Mouse (Mus musculus): ENCODE measurements around the gene Cyp2d11. TPM values are rescaled to one million over a fixed set of nuclear protein-coding genes. Genes with fewer than 3 reads are reported as not detected.

Cyp2d11 gene
- polyA plus RNA-seq, 1 experiment, result not detected

DNA sequence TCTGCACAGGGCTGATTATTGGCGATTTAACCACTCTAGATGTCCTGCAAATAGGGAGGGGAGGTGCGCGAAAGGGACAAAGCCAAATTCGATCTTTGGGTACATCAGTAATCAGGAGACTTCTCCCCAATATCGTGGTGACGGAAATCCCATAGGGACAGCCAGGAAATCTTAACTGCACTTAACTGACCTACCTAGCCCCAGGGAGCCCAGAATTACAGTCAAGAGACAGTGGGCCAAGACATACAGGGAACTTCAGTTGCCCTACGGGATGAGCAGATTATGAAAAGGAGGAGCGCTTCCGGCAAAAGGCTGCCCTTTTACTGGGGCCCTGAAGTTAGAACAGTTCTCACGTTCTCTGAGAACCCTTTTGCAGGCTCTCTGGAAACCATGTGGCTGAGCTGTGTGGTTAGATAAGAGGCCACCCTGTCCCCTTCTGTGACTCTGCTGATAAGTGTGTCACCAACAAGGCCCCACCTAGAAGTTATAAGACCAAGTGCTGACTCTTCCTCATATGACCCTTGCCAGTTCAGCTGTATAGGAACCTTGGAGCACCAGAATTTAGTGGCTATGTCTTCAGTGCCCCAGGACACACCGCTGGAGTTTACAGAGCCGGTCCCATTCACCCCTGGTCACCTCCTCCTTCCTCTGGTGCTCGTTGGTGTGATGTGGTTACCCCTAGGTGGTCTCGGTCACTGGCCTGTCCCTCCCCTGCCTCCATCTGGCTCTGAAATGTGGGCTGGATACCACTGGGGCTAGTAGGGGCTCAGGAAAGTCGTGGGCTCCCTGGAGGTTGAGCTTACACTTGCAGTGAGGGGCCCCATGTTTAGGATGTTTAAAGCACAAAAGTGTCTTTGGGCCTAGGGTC lies 51.9 kb downstream of the Cyp2d11 start:
- no peak for DNase-seq
- Histone ChIP-seq H3K4me3 (replicated peaks; ENCODE audit: insufficient read depth, low read depth, low read length) (no peak overlapping the region), H3K27ac (ENCODE audit: insufficient read depth, low read length) (no peak overlapping the region), H3K4me1 (ENCODE audit: control insufficient read depth, insufficient read depth, low read length) (peaks cover 7% of the 10 kb centered on the region), H3K27me3 (ENCODE audit: control insufficient read depth, insufficient read depth, low read length) (no peaks in the 10 kb centered on the region)
- WGBS, result 75% methylated on average over 15 of the region's 15 CpGs
- no peak for TF ChIP-seq CTCF (IDR thresholded peaks at IDR 0.05; ENCODE audit: borderline replicate concordance, insufficient read depth, low read depth, low read length)
- no peak for TF ChIP-seq POLR2A (IDR thresholded peaks at IDR 0.05; ENCODE audit: borderline replicate concordance, insufficient read depth, low read length)

DNA sequence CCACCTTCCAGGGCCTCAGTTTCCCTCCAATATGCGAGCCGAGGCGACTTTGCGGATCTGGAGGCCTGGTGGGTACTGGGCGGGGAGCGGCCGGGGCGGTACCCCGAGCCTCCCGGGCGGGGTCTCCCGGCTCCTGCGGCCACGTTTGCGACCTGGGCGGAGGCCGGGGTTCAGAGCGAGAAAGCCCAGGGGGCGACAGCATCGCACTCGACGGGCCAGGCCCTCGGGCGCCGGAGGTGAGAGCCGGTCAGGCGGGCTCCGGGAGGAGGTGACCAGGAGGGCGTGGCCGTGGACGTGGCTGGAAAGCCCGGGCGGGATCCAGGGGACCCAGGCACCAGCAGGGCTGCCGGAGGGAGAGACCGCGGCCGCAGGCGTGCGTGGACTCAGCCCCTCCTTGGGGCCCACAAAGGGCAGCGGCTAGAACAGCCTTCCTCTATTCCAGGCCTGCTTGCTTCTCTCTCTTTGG lies 52.8 kb downstream of the Cyp2d11 start:
- Histone ChIP-seq H3K27ac (ENCODE audit: insufficient read depth, low read length) (no peak overlapping the region), H3K27me3 (ENCODE audit: control insufficient read depth, insufficient read depth, low read length) (no peaks in the 10 kb centered on the region), H3K4me1 (ENCODE audit: control insufficient read depth, insufficient read depth, low read length) (peaks cover 10% of the 10 kb centered on the region), H3K4me3 (replicated peaks; ENCODE audit: insufficient read depth, low read depth, low read length) (no peak overlapping the region)
- no peak for TF ChIP-seq CTCF (IDR thresholded peaks at IDR 0.05; ENCODE audit: borderline replicate concordance, insufficient read depth, low read depth, low read length)
- no peak for TF ChIP-seq POLR2A (IDR thresholded peaks at IDR 0.05; ENCODE audit: borderline replicate concordance, insufficient read depth, low read length)
- DNase-seq, result no peak
- WGBS, result 12% methylated on average over 39 of the region's 40 CpGs

DNA sequence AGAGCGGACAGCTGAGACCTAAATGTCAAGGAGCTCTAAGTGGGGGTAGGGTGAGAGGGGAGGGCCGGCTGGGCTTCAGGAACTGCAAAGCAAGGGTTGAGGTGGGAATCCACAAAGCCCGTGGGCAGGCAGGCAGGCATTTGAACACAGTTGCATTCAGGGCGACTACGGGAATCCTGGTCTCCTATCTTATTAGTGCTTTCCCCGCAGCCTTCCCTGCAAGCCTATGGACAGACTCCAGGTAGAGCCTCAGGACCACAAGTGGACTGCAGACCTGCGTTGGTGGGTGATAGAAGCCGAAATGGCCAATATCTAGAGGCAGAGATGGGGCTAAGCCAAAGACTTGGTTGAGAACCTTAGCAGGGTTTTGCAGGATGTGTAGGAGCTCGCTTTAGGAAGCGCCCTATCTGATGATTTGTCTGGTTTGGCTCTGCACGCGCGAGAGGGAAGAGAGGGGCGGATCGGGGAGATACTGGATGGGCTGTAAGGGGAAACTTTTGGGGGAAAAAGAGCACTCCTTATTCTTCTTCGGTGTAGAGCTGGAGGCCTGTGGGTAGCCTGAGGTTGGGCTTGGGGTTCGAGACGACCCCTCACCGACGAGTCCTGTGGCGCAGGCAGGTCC lies 53.3 kb downstream of the Cyp2d11 start:
- no peak for TF ChIP-seq CTCF (IDR thresholded peaks at IDR 0.05; ENCODE audit: borderline replicate concordance, insufficient read depth, low read depth, low read length)
- TF ChIP-seq POLR2A (IDR thresholded peaks at IDR 0.05; ENCODE audit: borderline replicate concordance, insufficient read depth, low read length), result no peak
- DNase-seq, result no peak
- 57% methylated on average over 21 of the region's 21 CpGs for WGBS
- Histone ChIP-seq H3K4me3 (replicated peaks; ENCODE audit: insufficient read depth, low read depth, low read length) (no peak overlapping the region), H3K27me3 (ENCODE audit: control insufficient read depth, insufficient read depth, low read length) (no peaks in the 10 kb centered on the region), H3K27ac (ENCODE audit: insufficient read depth, low read length) (no peak overlapping the region), H3K4me1 (ENCODE audit: control insufficient read depth, insufficient read depth, low read length) (peaks cover 10% of the 10 kb centered on the region)

- 87% methylated on average over 8 of the region's 8 CpGs for WGBS
- no peak for TF ChIP-seq CTCF (IDR thresholded peaks at IDR 0.05; ENCODE audit: borderline replicate concordance, insufficient read depth, low read depth, low read length)
- TF ChIP-seq POLR2A (IDR thresholded peaks at IDR 0.05; ENCODE audit: borderline replicate concordance, insufficient read depth, low read length), result no peak
- Histone ChIP-seq H3K4me3 (replicated peaks; ENCODE audit: insufficient read depth, low read depth, low read length) (no peak overlapping the region), H3K27ac (ENCODE audit: insufficient read depth, low read length) (no peak overlapping the region), H3K4me1 (ENCODE audit: control insufficient read depth, insufficient read depth, low read length) (peaks cover 17% of the 10 kb centered on the region), H3K27me3 (ENCODE audit: control insufficient read depth, insufficient read depth, low read length) (no peaks in the 10 kb centered on the region)
- no peak for DNase-seq
Measured at GRCm38 (mm10) chr15:82339634-82340254, 54.1 kb downstream of the Cyp2d11 start.

Other genes with a start within 250 kb of the Cyp2d11 start
- gene Srebf2, start 246.8 kb downstream of the Cyp2d11 start, polyA plus RNA-seq (2012; rRNA removed), result 104 and 105 TPM in 2 replicates
- gene Shisa8, start 181.2 kb downstream of the Cyp2d11 start, polyA plus RNA-seq (2012; rRNA removed), result 65.4 and 69.9 TPM in 2 replicates
- 0.89 and 0.93 TPM in 2 replicates for gene Tnfrsf13c, start 169.7 kb downstream of the Cyp2d11 start, polyA plus RNA-seq (2012; rRNA removed)
- gene Cenpm, start 149.3 kb downstream of the Cyp2d11 start, polyA plus RNA-seq (2012; rRNA removed), result 3.2 and 3.6 TPM in 2 replicates
- gene 1500009C09Rik, start 141.6 kb downstream of the Cyp2d11 start, polyA plus RNA-seq (2012; rRNA removed), result 195 and 218 TPM in 2 replicates
- 306 and 367 TPM in 2 replicates for gene Sept3, start 119.1 kb downstream of the Cyp2d11 start, polyA plus RNA-seq (2012; rRNA removed)
- not detected in 2 replicates for gene Wbp2nl, start 95.1 kb downstream of the Cyp2d11 start, polyA plus RNA-seq (2012; rRNA removed)
- gene Naga, start 55.1 kb downstream of the Cyp2d11 start, polyA plus RNA-seq (2012; rRNA removed), result 63.0 and 75.2 TPM in 2 replicates
- 0.13 and 0.16 TPM in 2 replicates for gene Pheta2, start 55.1 kb downstream of the Cyp2d11 start, polyA plus RNA-seq (2012; rRNA removed)
- gene Smdt1, start 55.1 kb downstream of the Cyp2d11 start, polyA plus RNA-seq (2012; rRNA removed), result 309 and 332 TPM in 2 replicates
- 608 and 627 TPM in 2 replicates for gene Ndufa6, start 39.7 kb downstream of the Cyp2d11 start, polyA plus RNA-seq (2012; rRNA removed)
- gene Cyp2d22, start 13.8 kb downstream of the Cyp2d11 start, polyA plus RNA-seq (2012; rRNA removed), result 64.2 and 65.4 TPM in 2 replicates
- not detected in 2 replicates for gene Cyp2d10, start 13.2 kb upstream of the Cyp2d11 start, polyA plus RNA-seq (2012; rRNA removed)
- not detected in 2 replicates for gene Cyp2d9, start 39.4 kb upstream of the Cyp2d11 start, polyA plus RNA-seq (2012; rRNA removed)
- gene Cyp2d12, start 161.1 kb upstream of the Cyp2d11 start, polyA plus RNA-seq (2012; rRNA removed), result not detected in 2 replicates
- not detected in 2 replicates for gene Cyp2d34, start 226.9 kb upstream of the Cyp2d11 start, polyA plus RNA-seq (2012; rRNA removed)